Mouse (Mus musculus) forebrain, embryonic 15.5 days (tissue): ENCODE measurements around the gene 1500009L16Rik. TPM values are rescaled to one million over a fixed set of nuclear protein-coding genes. Genes with fewer than 3 reads are reported as not detected.

Experiments
- ATAC-seq: fragments of 200-750 bp; cut with Nextera tagmentation; replicated peaks from 2 replicates; pipeline ENCODE4 v1.8.0; 2017; ENCODE audit warnings: mild to moderate bottlenecking, moderate TSS enrichment, moderate library complexity
- H3K27ac ChIP-seq: fragments of 300-500 bp; sonication (generic); replicated peaks from 2 replicates; pipeline ENCODE4 v1.5.1; 2015; ENCODE audit warnings: mild to moderate bottlenecking, inconsistent platforms
- H3K27me3 ChIP-seq: fragments of 300-500 bp; sonication (generic); 2 replicates; pipeline ENCODE4 v1.6.1; 2015; ENCODE audit warnings: inconsistent platforms
- H3K36me3 ChIP-seq: fragments of 300-500 bp; sonication (generic); 2 replicates; pipeline ENCODE4 v1.6.1; 2015; ENCODE audit warnings: mild to moderate bottlenecking, inconsistent platforms
- H3K4me1 ChIP-seq: fragments of 300-500 bp; sonication (generic); 2 replicates; pipeline ENCODE4 v1.6.1; 2015; ENCODE audit warnings: inconsistent platforms
- H3K4me2 ChIP-seq: fragments of 300-500 bp; sonication (generic); replicated peaks from 2 replicates; pipeline ENCODE4 v1.6.1; 2015; ENCODE audit warnings: mild to moderate bottlenecking, inconsistent platforms
- H3K4me3 ChIP-seq: fragments of 300-500 bp; sonication (generic); 2 replicates; pipeline ENCODE4 v1.5.1; 2015; ENCODE audit warnings: mild to moderate bottlenecking, inconsistent platforms
- H3K9ac ChIP-seq: fragments of 300-500 bp; sonication (generic); replicated peaks from 2 replicates; pipeline ENCODE4 v1.6.1; 2015; ENCODE audit warnings: mild to moderate bottlenecking, inconsistent platforms
- H3K9me3 ChIP-seq: fragments of 300-500 bp; sonication (generic); 2 replicates; pipeline ENCODE4 v1.6.1; 2016; ENCODE audit warnings: inconsistent platforms
- WGBS: fragments of 180-500 bp; shearing (Covaris S2); methylation state at CpG from one replicate; pipeline ENCODE4 v1.1.7; 2015; ENCODE audit warnings: mixed read lengths; 5-methylcytosine and 5-hydroxymethylcytosine counted together
- polyA plus RNA-seq: library from polyadenylated mRNA; unstranded; fragments of >200 nt; fragmentation: Nextera tagmentation; extraction: Ambion mirVana; gene quantifications from 2 replicates; pipeline ENCODE4 v1.2.1, GENCODE M21; 2015

The 1500009L16Rik gene
- polyA plus RNA-seq: 50.2 and 51.2 TPM in 2 replicates

GRCm38 (mm10) chr10:83722579-83723031, at the start of gene 1500009L16Rik:
1500009L16Rik (plus strand) TSS chr10:83722865.
- Histone ChIP-seq H3K4me2 (peak within 1 kb of the TSS; percentile 84), H3K27ac (no peak within 1 kb of the TSS), H3K4me1 (peaks cover 14% of the 10 kb centered on the region), H3K27me3 (no peaks in the 10 kb centered on the region), H3K9ac (peak within 1 kb of the TSS; percentile 54), H3K36me3 (no peaks in the 10 kb centered on the region), H3K4me3 (peak within 1 kb of the TSS; percentile 64), H3K9me3 (no peaks in the 10 kb centered on the region)
- peak; percentile 100 for ATAC-seq
- under 1% methylated on average over 37 of the region's 37 CpGs for WGBS

GRCm38 (mm10) chr10:83681334-83681733, 41.3 kb upstream of the 1500009L16Rik start:
- H3K36me3 ChIP-seq: no peaks in the 10 kb centered on the region
- H3K9me3 ChIP-seq: no peaks in the 10 kb centered on the region
- H3K9ac ChIP-seq: no peak overlapping the region
- H3K27ac ChIP-seq: no peak overlapping the region
- no peaks in the 10 kb centered on the region for H3K27me3 ChIP-seq
- H3K4me1 ChIP-seq: no peaks in the 10 kb centered on the region
- no peak overlapping the region for H3K4me3 ChIP-seq
- 88% methylated on average over 12 of the region's 12 CpGs for WGBS
- no peak for ATAC-seq
- H3K4me2 ChIP-seq: no peak overlapping the region

- Histone ChIP-seq H3K9ac (no peak overlapping the region), H3K36me3 (no peaks in the 10 kb centered on the region), H3K27ac (no peak overlapping the region), H3K4me1 (no peaks in the 10 kb centered on the region), H3K27me3 (no peaks in the 10 kb centered on the region), H3K4me2 (no peak overlapping the region), H3K9me3 (no peaks in the 10 kb centered on the region), H3K4me3 (no peak overlapping the region)
- ATAC-seq: no peak
- 91% methylated on average over 2 of the region's 2 CpGs for WGBS
Observed at GRCm38 (mm10) chr10:83688215-83688614, 34.5 kb upstream of the 1500009L16Rik start.

GRCm38 (mm10) chr10:83692175-83692895, 30.3 kb upstream of the 1500009L16Rik start:
- 89% methylated on average over 11 of the region's 11 CpGs for WGBS
- Histone ChIP-seq H3K9me3 (no peaks in the 10 kb centered on the region), H3K4me1 (no peaks in the 10 kb centered on the region), H3K27me3 (no peaks in the 10 kb centered on the region), H3K36me3 (no peaks in the 10 kb centered on the region), H3K9ac (no peak overlapping the region), H3K27ac (no peak overlapping the region), H3K4me2 (no peak overlapping the region), H3K4me3 (no peak overlapping the region)
- ATAC-seq: no peak

- Histone ChIP-seq H3K4me1 (no peaks in the 10 kb centered on the region), H3K27ac (no peak overlapping the region), H3K36me3 (no peaks in the 10 kb centered on the region), H3K9ac (no peak overlapping the region), H3K27me3 (no peaks in the 10 kb centered on the region), H3K9me3 (no peaks in the 10 kb centered on the region), H3K4me2 (no peak overlapping the region), H3K4me3 (no peak overlapping the region)
- no peak for ATAC-seq
- WGBS: 87% methylated on average over 4 of the region's 4 CpGs
Observed at GRCm38 (mm10) chr10:83696226-83696625, 26.4 kb upstream of the 1500009L16Rik start.

- Histone ChIP-seq H3K27ac (no peak overlapping the region), H3K36me3 (no peaks in the 10 kb centered on the region), H3K9ac (no peak overlapping the region), H3K4me2 (no peak overlapping the region), H3K4me1 (no peaks in the 10 kb centered on the region), H3K27me3 (no peaks in the 10 kb centered on the region), H3K4me3 (no peak overlapping the region), H3K9me3 (no peaks in the 10 kb centered on the region)
- ATAC-seq: no peak
- WGBS: 68% methylated on average over 12 of the region's 12 CpGs
Observed at GRCm38 (mm10) chr10:83706628-83707027, 16.0 kb upstream of the 1500009L16Rik start.

- no peak overlapping the region for H3K4me2 ChIP-seq
- no peak overlapping the region for H3K27ac ChIP-seq
- no peak for ATAC-seq
- H3K27me3 ChIP-seq: no peaks in the 10 kb centered on the region
- 64% methylated on average over 3 of the region's 3 CpGs for WGBS
- no peaks in the 10 kb centered on the region for H3K36me3 ChIP-seq
- no peaks in the 10 kb centered on the region for H3K4me1 ChIP-seq
- no peak overlapping the region for H3K9ac ChIP-seq
- H3K4me3 ChIP-seq: no peak overlapping the region
- H3K9me3 ChIP-seq: no peaks in the 10 kb centered on the region
Observed at GRCm38 (mm10) chr10:83709920-83710319, 12.7 kb upstream of the 1500009L16Rik start.

GRCm38 (mm10) chr10:83711769-83712168, 10.9 kb upstream of the 1500009L16Rik start:
- Histone ChIP-seq H3K4me2 (no peak overlapping the region), H3K27ac (no peak overlapping the region), H3K9me3 (no peaks in the 10 kb centered on the region), H3K4me3 (no peak overlapping the region), H3K4me1 (no peaks in the 10 kb centered on the region), H3K27me3 (no peaks in the 10 kb centered on the region), H3K9ac (no peak overlapping the region), H3K36me3 (no peaks in the 10 kb centered on the region)
- no peak for ATAC-seq
- WGBS: 62% methylated on average over 10 of the region's 10 CpGs

- Histone ChIP-seq H3K4me1 (peaks cover 14% of the 10 kb centered on the region), H3K4me2 (no peak overlapping the region), H3K27ac (no peak overlapping the region), H3K27me3 (no peaks in the 10 kb centered on the region), H3K4me3 (no peak overlapping the region), H3K36me3 (no peaks in the 10 kb centered on the region), H3K9ac (no peak overlapping the region), H3K9me3 (no peaks in the 10 kb centered on the region)
- WGBS: 86% methylated on average over 12 of the region's 12 CpGs
- no peak for ATAC-seq
Observed at GRCm38 (mm10) chr10:83718855-83719474, 3.7 kb upstream of the 1500009L16Rik start.

- no peaks in the 10 kb centered on the region for H3K9me3 ChIP-seq
- H3K9ac ChIP-seq: peak overlapping the region; percentile 54
- peak; percentile 81 for ATAC-seq
- no peak overlapping the region for H3K27ac ChIP-seq
- peak overlapping the region; percentile 64 for H3K4me3 ChIP-seq
- H3K36me3 ChIP-seq: no peaks in the 10 kb centered on the region
- H3K4me1 ChIP-seq: peaks cover 14% of the 10 kb centered on the region
- 0% methylated on average over 16 of the region's 23 CpGs for WGBS
- peak overlapping the region; percentile 84 for H3K4me2 ChIP-seq
- H3K27me3 ChIP-seq: no peaks in the 10 kb centered on the region
Observed at GRCm38 (mm10) chr10:83723055-83723454, 390 bp downstream of the 1500009L16Rik start.

- Histone ChIP-seq H3K4me1 (peaks cover 18% of the 10 kb centered on the region), H3K36me3 (no peaks in the 10 kb centered on the region), H3K9me3 (no peaks in the 10 kb centered on the region), H3K4me3 (no peak overlapping the region), H3K4me2 (no peak overlapping the region), H3K9ac (no peak overlapping the region), H3K27me3 (no peaks in the 10 kb centered on the region), H3K27ac (no peak overlapping the region)
- no peak for ATAC-seq
- 86% methylated on average over 15 of the region's 15 CpGs for WGBS
Observed at GRCm38 (mm10) chr10:83724351-83725059, 1.8 kb downstream of the 1500009L16Rik start.

GRCm38 (mm10) chr10:83726164-83726563, 3.5 kb downstream of the 1500009L16Rik start:
- no peak for ATAC-seq
- no peak overlapping the region for H3K4me2 ChIP-seq
- no peaks in the 10 kb centered on the region for H3K27me3 ChIP-seq
- H3K4me3 ChIP-seq: no peak overlapping the region
- no peak overlapping the region for H3K9ac ChIP-seq
- H3K36me3 ChIP-seq: no peaks in the 10 kb centered on the region
- no peak overlapping the region for H3K27ac ChIP-seq
- H3K9me3 ChIP-seq: no peaks in the 10 kb centered on the region
- peaks cover 18% of the 10 kb centered on the region for H3K4me1 ChIP-seq
- 85% methylated on average over 11 of the region's 11 CpGs for WGBS
